Mouse (Mus musculus): ENCODE measurements around the gene Myo7a. TPM values are rescaled to one million over a fixed set of nuclear protein-coding genes. Genes with fewer than 3 reads are reported as not detected.

Myo7a gene
- polyA plus RNA-seq, 1 experiment = 28.1 TPM

- 0 out of 2 replicates have a peak, but pooled peaks cover 2% of the 10 kb centered on the region for H3K36me3 ChIP-seq (ENCODE audit: control insufficient read depth, insufficient read depth, low read length)
- DNase-seq (ENCODE audit: low read depth in 1 of 2, low spot score in 2 of 2) = no peak
- WGBS = 89% methylated on average over 8 of the region's 8 CpGs
- no peaks in the 10 kb centered on the region for H3K4me1 ChIP-seq (ENCODE audit: control insufficient read depth, insufficient read depth, insufficient read length)
- TF ChIP-seq POLR2A (IDR thresholded peaks at IDR 0.05; ENCODE audit: low read depth, low read length) (no peak), CTCF (IDR thresholded peaks at IDR 0.05; ENCODE audit: extremely low read depth, insufficient read depth, insufficient read length, insufficient replicate concordance) (no peak)
- no peaks in the 10 kb centered on the region for H3K27me3 ChIP-seq (ENCODE audit: control insufficient read depth, insufficient read depth, low read length)
- no peak overlapping the region for H3K27ac ChIP-seq (ENCODE audit: insufficient read depth, low read length)
- H3K4me3 ChIP-seq (ENCODE audit: extremely low read depth, insufficient read depth, insufficient read length) = no peak overlapping the region
Measured at GRCm38 (mm10) chr7:98054942-98055341, 64.4 kb downstream of the Myo7a start.

GRCm38 (mm10) chr7:98054461-98054860, 64.9 kb downstream of the Myo7a start:
- no peaks in the 10 kb centered on the region for H3K4me1 ChIP-seq (ENCODE audit: control insufficient read depth, insufficient read depth, insufficient read length)
- H3K36me3 ChIP-seq (ENCODE audit: control insufficient read depth, insufficient read depth, low read length) = 0 out of 2 replicates have a peak, but pooled peaks cover 2% of the 10 kb centered on the region
- H3K4me3 ChIP-seq (ENCODE audit: extremely low read depth, insufficient read depth, insufficient read length) = no peak overlapping the region
- no peak overlapping the region for H3K27ac ChIP-seq (ENCODE audit: insufficient read depth, low read length)
- 66% methylated on average over 9 of the region's 9 CpGs for WGBS
- no peak for DNase-seq (ENCODE audit: low read depth in 1 of 2, low spot score in 2 of 2)
- TF ChIP-seq POLR2A (IDR thresholded peaks at IDR 0.05; ENCODE audit: low read depth, low read length) = no peak
- TF ChIP-seq CTCF (IDR thresholded peaks at IDR 0.05; ENCODE audit: extremely low read depth, insufficient read depth, insufficient read length, insufficient replicate concordance) = no peak
- H3K27me3 ChIP-seq (ENCODE audit: control insufficient read depth, insufficient read depth, low read length) = no peaks in the 10 kb centered on the region

GRCm38 (mm10) chr7:98051980-98052379, 67.3 kb downstream of the Myo7a start:
- no peak overlapping the region for H3K27ac ChIP-seq (ENCODE audit: insufficient read depth, low read length)
- no peaks in the 10 kb centered on the region for H3K27me3 ChIP-seq (ENCODE audit: control insufficient read depth, insufficient read depth, low read length)
- TF ChIP-seq CTCF (IDR thresholded peaks at IDR 0.05; ENCODE audit: extremely low read depth, insufficient read depth, insufficient read length, insufficient replicate concordance) (peak; percentile 78), POLR2A (IDR thresholded peaks at IDR 0.05; ENCODE audit: low read depth, low read length) (no peak)
- peak in 1 of 2 experiments; percentile 34 for DNase-seq (ENCODE audit: low read depth in 1 of 2, low spot score in 2 of 2)
- H3K36me3 ChIP-seq (ENCODE audit: control insufficient read depth, insufficient read depth, low read length) = 0 out of 2 replicates have a peak, but pooled peaks cover 2% of the 10 kb centered on the region
- no peaks in the 10 kb centered on the region for H3K4me1 ChIP-seq (ENCODE audit: control insufficient read depth, insufficient read depth, insufficient read length)
- H3K4me3 ChIP-seq (ENCODE audit: extremely low read depth, insufficient read depth, insufficient read length) = no peak overlapping the region
- 31% methylated on average over 8 of the region's 8 CpGs for WGBS

GRCm38 (mm10) chr7:98048101-98048824, 71.1 kb downstream of the Myo7a start:
- Histone ChIP-seq H3K4me3 (ENCODE audit: extremely low read depth, insufficient read depth, insufficient read length) (no peak overlapping the region), H3K27ac (ENCODE audit: insufficient read depth, low read length) (no peak overlapping the region), H3K27me3 (ENCODE audit: control insufficient read depth, insufficient read depth, low read length) (no peaks in the 10 kb centered on the region), H3K4me1 (ENCODE audit: control insufficient read depth, insufficient read depth, insufficient read length) (no peaks in the 10 kb centered on the region), H3K36me3 (ENCODE audit: control insufficient read depth, insufficient read depth, low read length) (no peaks in the 10 kb centered on the region)
- no peak for DNase-seq (ENCODE audit: low read depth in 1 of 2, low spot score in 2 of 2)
- WGBS = 81% methylated on average over 9 of the region's 9 CpGs
- TF ChIP-seq CTCF (IDR thresholded peaks at IDR 0.05; ENCODE audit: extremely low read depth, insufficient read depth, insufficient read length, insufficient replicate concordance) (no peak), POLR2A (IDR thresholded peaks at IDR 0.05; ENCODE audit: low read depth, low read length) (no peak)

- TF ChIP-seq CTCF (IDR thresholded peaks at IDR 0.05; ENCODE audit: extremely low read depth, insufficient read depth, insufficient read length, insufficient replicate concordance) (no peak), POLR2A (IDR thresholded peaks at IDR 0.05; ENCODE audit: low read depth, low read length) (no peak)
- H3K4me3 ChIP-seq (ENCODE audit: extremely low read depth, insufficient read depth, insufficient read length) = no peak overlapping the region
- H3K27ac ChIP-seq (ENCODE audit: insufficient read depth, low read length) = no peak overlapping the region
- no peaks in the 10 kb centered on the region for H3K27me3 ChIP-seq (ENCODE audit: control insufficient read depth, insufficient read depth, low read length)
- no peaks in the 10 kb centered on the region for H3K4me1 ChIP-seq (ENCODE audit: control insufficient read depth, insufficient read depth, insufficient read length)
- H3K36me3 ChIP-seq (ENCODE audit: control insufficient read depth, insufficient read depth, low read length) = no peaks in the 10 kb centered on the region
- no peak for DNase-seq (ENCODE audit: low read depth in 1 of 2, low spot score in 2 of 2)
- WGBS = 87% methylated on average over 7 of the region's 7 CpGs
Measured at GRCm38 (mm10) chr7:98002617-98003016, 116.7 kb downstream of the Myo7a start.

Other genes with a start within 250 kb of the Myo7a start
- gene Gdpd4, start 199.6 kb downstream of the Myo7a start, polyA plus RNA-seq (2012; rRNA removed) = not detected in 2 replicates
- gene Omp, start 26.0 kb upstream of the Myo7a start, polyA plus RNA-seq (2012; rRNA removed) = 0.59 and 0.60 TPM in 2 replicates
- 10.0 and 12.0 TPM in 2 replicates for gene Capn5, start 58.8 kb upstream of the Myo7a start, polyA plus RNA-seq (2012; rRNA removed)
- 0.09 and 0.22 TPM in 2 replicates for gene B3gnt6, start 80.0 kb upstream of the Myo7a start, polyA plus RNA-seq (2012; rRNA removed)
- gene Acer3, start 201.7 kb upstream of the Myo7a start, polyA plus RNA-seq (2012; rRNA removed) = 6.2 and 8.6 TPM in 2 replicates
- 9.4 and 12.0 TPM in 2 replicates for gene Tsku, start 241.8 kb upstream of the Myo7a start, polyA plus RNA-seq (2012; rRNA removed)

Measured in spleen, adult 2 months (tissue).